Mouse (Mus musculus) lung, embryonic 14.5 days (tissue): ENCODE data around the gene Zfp688. TPM values are rescaled to one million over a fixed set of nuclear protein-coding genes. Genes with fewer than 3 reads are reported as not detected.
A peak's percentile ranks its signal among the peaks of the same experiment; 100 is the strongest.
"Not testable (repeated sequence)": the region's sequence is repeated elsewhere in the genome, so short reads cannot be mapped to it uniquely, and the experiment has no call there.

Experiments used
- ATAC-seq: fragments of 200-750 bp; cut with Nextera tagmentation; 2 replicates; pipeline ENCODE4 v1.8.0; 2017; ENCODE audit warnings: mild to moderate bottlenecking, moderate TSS enrichment, moderate library complexity; ENCODE audit not compliant: insufficient read depth
- DNase-seq: peaks from one replicate; pipeline ENCODE4 v3.0.0-alpha.2; 2015
- H3K27ac ChIP-seq: fragments of 300-500 bp; sonication (generic); 2 replicates; pipeline ENCODE4 v1.5.1; 2014; ENCODE audit warnings: low read depth, mild to moderate bottlenecking, moderate library complexity
- H3K27me3 ChIP-seq: fragments of 300-500 bp; sonication (generic); 2 replicates; pipeline ENCODE4 v1.6.1; 2014; ENCODE audit warnings: low read length, control low read depth; ENCODE audit not compliant: insufficient read depth
- H3K36me3 ChIP-seq: fragments of 300-500 bp; sonication (generic); 2 replicates; pipeline ENCODE4 v1.6.1; 2014; ENCODE audit warnings: control low read depth; ENCODE audit not compliant: insufficient read depth
- H3K4me1 ChIP-seq: fragments of 300-500 bp; sonication (generic); 2 replicates; pipeline ENCODE4 v1.6.1; 2014; ENCODE audit warnings: antibody characterized with exemption, control low read depth; ENCODE audit not compliant: insufficient read depth
- H3K4me2 ChIP-seq: fragments of 300-500 bp; sonication (generic); 2 replicates; pipeline ENCODE4 v1.6.1; 2014; ENCODE audit warnings: mild to moderate bottlenecking
- H3K4me3 ChIP-seq: fragments of 300-500 bp; sonication (generic); 2 replicates; pipeline ENCODE4 v1.5.1; 2014; ENCODE audit warnings: low read depth, low read length
- H3K9ac ChIP-seq: fragments of 300-500 bp; sonication (generic); 2 replicates; pipeline ENCODE4 v1.6.1; 2014
- H3K9me3 ChIP-seq: fragments of 300-500 bp; sonication (generic); 2 replicates; pipeline ENCODE4 v1.6.1; 2016; ENCODE audit warnings: low read depth, low read length, control low read depth
- CTCF ChIP-seq: IDR thresholded peaks from 2 replicates; pipeline ENCODE4 v1.5.1; 2016; ENCODE audit warnings: antibody characterized with exemption, low read depth
- WGBS: fragments of 180-500 bp; shearing (Covaris S2); extraction: QIAGEN DNeasy Blood & Tissue Kit; methylation state at CpG from one replicate; pipeline ENCODE4 v1.1.7; 2014; 5-methylcytosine and 5-hydroxymethylcytosine counted together
- polyA plus RNA-seq: library from polyadenylated mRNA; unstranded; fragments of >200 nt; fragmentation: Nextera tagmentation; extraction: Ambion mirVana; gene quantifications from 2 replicates; pipeline ENCODE4 v1.2.1, GENCODE M21; 2014

The Zfp688 gene
- polyA plus RNA-seq, 1 experiment from 2014 or later = 21.6 TPM

DNA sequence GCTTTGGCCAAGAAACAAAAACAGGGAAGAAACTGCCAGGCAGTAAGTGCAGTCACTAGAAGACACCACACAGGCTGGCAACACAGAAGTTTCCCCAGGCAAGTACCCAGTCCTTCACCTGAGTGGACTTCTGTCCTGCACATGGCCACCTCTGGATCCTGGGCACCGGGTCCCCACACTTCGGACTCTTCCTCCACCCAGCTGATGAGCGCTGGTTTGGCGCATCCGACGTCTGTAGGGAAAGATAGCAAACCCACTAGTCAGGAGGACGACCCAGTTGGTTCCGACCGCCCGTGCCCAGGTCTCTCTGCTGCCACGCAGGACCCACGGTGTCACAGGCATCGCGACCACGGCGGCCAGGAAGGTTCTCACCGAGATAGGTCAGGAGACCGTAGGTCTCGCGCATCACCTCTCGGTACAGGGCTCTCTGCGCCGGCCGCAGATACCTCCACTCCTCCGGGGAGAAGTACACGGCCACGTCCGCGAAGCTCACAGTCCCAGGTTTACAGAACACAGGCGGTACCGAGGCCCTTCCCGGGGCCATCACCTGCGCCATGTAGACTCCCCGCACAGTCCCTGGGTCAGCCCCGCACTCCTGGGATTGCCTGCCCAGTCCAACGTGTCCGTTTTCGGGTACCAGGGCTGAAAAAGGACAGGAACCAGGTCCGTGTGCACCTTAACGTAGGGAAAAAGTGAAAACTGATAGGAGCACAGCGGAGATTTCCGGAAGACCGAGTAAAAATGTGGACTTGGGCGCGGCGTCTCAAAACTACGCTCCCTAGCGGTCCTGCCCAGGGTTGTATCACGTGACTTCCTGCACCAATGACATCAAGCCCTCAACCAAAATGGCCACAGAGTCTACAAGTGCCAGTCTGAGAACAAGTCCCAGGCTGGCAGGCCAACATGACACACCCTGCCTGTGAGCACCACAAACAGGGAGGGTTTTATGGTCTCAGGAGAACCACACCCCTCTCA, 46.3 kb downstream of the Zfp688 start, which contains the start of gene Zfp747:
Gene Zfp747, minus strand, starts transcription at position 780 of the 975 bp plus-strand sequence.
- not testable (repeated sequence) for H3K9me3 ChIP-seq, H3K36me3 ChIP-seq, H3K4me1 ChIP-seq, H3K27ac ChIP-seq, H3K27me3 ChIP-seq
- TF ChIP-seq CTCF = peak; percentile 77
- 1% methylated on average over 49 of the region's 49 CpGs for WGBS
- peak within 1 kb of the TSS; percentile 69 for H3K4me3 ChIP-seq
- peak; percentile 96 for DNase-seq
- peak; percentile 97 for ATAC-seq
- H3K4me2 ChIP-seq = peak within 1 kb of the TSS; percentile 71
- peak within 1 kb of the TSS; percentile 76 for H3K9ac ChIP-seq

DNA sequence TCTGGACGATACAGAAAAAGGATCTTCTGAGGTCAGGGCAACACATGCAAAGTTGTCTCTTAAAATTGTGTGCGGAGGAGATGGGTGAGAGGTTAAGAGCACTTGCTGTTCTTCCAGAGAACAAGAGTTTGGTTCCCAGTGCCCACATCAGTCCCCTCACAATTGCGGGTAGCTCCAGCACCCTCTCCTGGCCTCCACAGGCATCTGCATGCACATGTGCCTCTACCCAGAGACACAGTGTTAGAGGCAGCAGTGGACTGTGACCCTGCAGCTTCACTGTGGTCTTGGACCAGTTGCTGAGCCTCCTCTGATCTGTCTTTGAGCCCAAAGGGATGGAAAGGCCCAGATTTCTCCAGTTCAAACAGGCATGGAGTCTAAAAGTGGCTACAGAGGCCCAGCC, 50.0 kb downstream of the Zfp688 start:
- not testable (repeated sequence) for H3K9me3 ChIP-seq, H3K27me3 ChIP-seq, H3K36me3 ChIP-seq, H3K9ac ChIP-seq, H3K4me1 ChIP-seq, H3K27ac ChIP-seq, H3K4me2 ChIP-seq, DNase-seq, H3K4me3 ChIP-seq, ATAC-seq
- WGBS = 76% methylated on average over 3 of the region's 3 CpGs
- peak; percentile 23; the same call in 1 of the 2 replicates for TF ChIP-seq CTCF

DNA sequence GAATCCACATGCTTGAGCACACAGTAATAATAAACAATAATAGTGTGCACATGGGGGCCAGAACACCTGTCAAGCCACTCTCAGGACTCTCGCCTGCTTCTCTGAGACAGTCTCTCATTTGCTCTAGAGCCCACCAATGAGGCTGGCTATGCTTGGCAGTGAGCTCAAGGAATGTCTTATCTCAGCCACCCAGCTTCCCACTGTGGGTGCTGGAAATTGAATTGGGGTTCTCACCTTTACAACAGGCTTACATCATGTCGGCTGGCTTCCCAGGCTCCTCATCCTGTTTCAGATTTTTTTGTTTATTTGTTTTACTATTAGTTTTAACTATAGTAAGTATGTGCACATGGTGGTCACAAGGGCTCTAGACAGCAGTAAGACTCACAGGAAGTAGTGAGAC, 50.7 kb downstream of the Zfp688 start:
- WGBS = 75% methylated on average over 2 of the region's 2 CpGs
- Histone ChIP-seq H3K4me1 (no peaks in the 10 kb centered on the region), H3K27me3 (no peaks in the 10 kb centered on the region), H3K27ac (no peak overlapping the region), H3K9ac (no peak overlapping the region), H3K4me3 (no peak overlapping the region), H3K36me3 (peaks cover 6% of the 10 kb centered on the region; the same call in 1 of the 2 replicates), H3K9me3 (no peaks in the 10 kb centered on the region), H3K4me2 (no peak overlapping the region)
- ATAC-seq (no peak), DNase-seq (no peak)
- TF ChIP-seq CTCF = no peak

Other genes starting within 250 kb of the Zfp688 start
- 54.6 and 59.6 TPM in 2 replicates for gene Cd2bp2, start 226.0 kb downstream of the Zfp688 start, polyA plus RNA-seq
- 26.0 and 33.7 TPM in 2 replicates for gene Tbc1d10b, start 213.6 kb downstream of the Zfp688 start, polyA plus RNA-seq
- 8.6 and 12.2 TPM in 2 replicates for gene Mylpf, start 213.2 kb downstream of the Zfp688 start, polyA plus RNA-seq
- 21.2 and 24.3 TPM in 2 replicates for gene Zfp553, start 189.0 kb downstream of the Zfp688 start, polyA plus RNA-seq
- 20.1 and 20.3 TPM in 2 replicates for gene Sept1, start 188.9 kb downstream of the Zfp688 start, polyA plus RNA-seq
- 52.8 and 54.7 TPM in 2 replicates for gene Zfp771, start 177.8 kb downstream of the Zfp688 start, polyA plus RNA-seq
- 202 and 226 TPM in 2 replicates for gene Dctpp1, start 161.4 kb downstream of the Zfp688 start, polyA plus RNA-seq
- 85.3 and 90.4 TPM in 2 replicates for gene Sephs2, start 148.0 kb downstream of the Zfp688 start, polyA plus RNA-seq
- gene Itgal, start 125.8 kb downstream of the Zfp688 start, polyA plus RNA-seq = 1.0 and 1.6 TPM in 2 replicates
- 4.7 and 6.5 TPM in 2 replicates for gene Zfp768, start 76.5 kb downstream of the Zfp688 start, polyA plus RNA-seq
- gene Zfp747, start 46.0 kb downstream of the Zfp688 start, polyA plus RNA-seq = 6.7 and 8.5 TPM in 2 replicates
- 5.6 and 6.8 TPM in 2 replicates for gene 9130019O22Rik, start 34.9 kb downstream of the Zfp688 start, polyA plus RNA-seq
- gene E430018J23Rik, start 28.4 kb downstream of the Zfp688 start, polyA plus RNA-seq = 4.9 and 7.1 TPM in 2 replicates
- gene Zfp764, start 15.2 kb downstream of the Zfp688 start, polyA plus RNA-seq = 9.3 and 10.4 TPM in 2 replicates
- gene Zfp689, start 27.1 kb upstream of the Zfp688 start, polyA plus RNA-seq = 9.6 and 9.8 TPM in 2 replicates
- 44.3 TPM in 2 replicates for gene Prr14, start 37.5 kb upstream of the Zfp688 start, polyA plus RNA-seq
- 12.8 and 16.1 TPM in 2 replicates for gene Fbrs, start 57.1 kb upstream of the Zfp688 start, polyA plus RNA-seq
- 61.6 and 71.3 TPM in 2 replicates for gene Srcap, start 89.9 kb upstream of the Zfp688 start, polyA plus RNA-seq
- 19.6 and 20.5 TPM in 2 replicates for gene Gm42715, start 97.5 kb upstream of the Zfp688 start, polyA plus RNA-seq
- 4.0 and 6.3 TPM in 2 replicates for gene Tmem265, start 139.3 kb upstream of the Zfp688 start, polyA plus RNA-seq
- 31.3 and 39.3 TPM in 2 replicates for gene Phkg2, start 151.3 kb upstream of the Zfp688 start, polyA plus RNA-seq
- 8.6 and 9.1 TPM in 2 replicates for gene Ccdc189, start 166.5 kb upstream of the Zfp688 start, polyA plus RNA-seq
- gene Rnf40, start 166.7 kb upstream of the Zfp688 start, polyA plus RNA-seq = 46.7 and 47.6 TPM in 2 replicates
- gene Zfp629, start 193.7 kb upstream of the Zfp688 start, polyA plus RNA-seq = 14.2 and 16.9 TPM in 2 replicates